Comparison of ENCODE assay signal across 9 mouse cellular contexts in genomic region chr1:72439146-72439545, GRCm38 (mm10).
DNase-seq lines count a peak whose midpoint lies in the region; ATAC-seq lines count a peak whose summit lies in the region.
"Had no signal": no experiment of that assay in that cellular context is flagged by ENCODE, and none has a peak within 500 bp of the region (broad histone marks: within the 10 kb centered on the region; RNA-seq: fewer than 3 reads in every experiment).

No protein-coding gene starts in this region.

- no peak overlapping the region for H3K4me3 ChIP-seq in forebrain, embryonic 16.5 days (replicated peaks; ENCODE audit: low read length)
- H3K4me3 ChIP-seq in midbrain, embryonic 15.5 days: no peak overlapping the region

- no peak overlapping the region for H3K9ac ChIP-seq in forebrain, embryonic 16.5 days (replicated peaks; ENCODE audit: low read depth, low read length)
- no peak overlapping the region for H3K9ac ChIP-seq in midbrain, embryonic 15.5 days

- peak; percentile 23 to 65 for DNase-seq in adrenal gland, adult (ENCODE audit: inconsistent age in 2 of 2, low spot score in 1 of 2)
- no peak for DNase-seq in adrenal gland, adult 18-20 months (ENCODE audit: low spot score in 2 of 2)
- peak; percentile 35 for DNase-seq in 3134 (ENCODE audit: extremely low read depth, insufficient read length, low spot score)
- DNase-seq in layer of hippocampus, postnatal 36 days: peak; percentile 58 to 66
- DNase-seq in urinary bladder, adult 18-20 months (ENCODE audit: low spot score in 2 of 2): no peak
- DNase-seq in lung, postnatal 14 days: no peak
- DNase-seq: midbrain, embryonic 14.5 days had no signal

- no peaks in the 10 kb centered on the region for H3K36me3 ChIP-seq in forebrain, embryonic 16.5 days (ENCODE audit: control insufficient read depth, insufficient read depth)
- no peaks in the 10 kb centered on the region for H3K36me3 ChIP-seq in midbrain, embryonic 15.5 days (replicated peaks)

- no peak overlapping the region for H3K4me2 ChIP-seq in forebrain, embryonic 16.5 days (ENCODE audit: low read length)
- no peak overlapping the region for H3K4me2 ChIP-seq in midbrain, embryonic 15.5 days

- no peaks in the 10 kb centered on the region for H3K9me3 ChIP-seq in forebrain, embryonic 16.5 days (ENCODE audit: control insufficient read depth, low read length)
- no peaks in the 10 kb centered on the region for H3K9me3 ChIP-seq in midbrain, embryonic 15.5 days

- H3K27ac ChIP-seq in forebrain, embryonic 16.5 days (ENCODE audit: low read length): no peak overlapping the region
- no peak overlapping the region for H3K27ac ChIP-seq in midbrain, embryonic 15.5 days

- ATAC-seq in forebrain, embryonic 16.5 days: peak; percentile 71
- no peak for ATAC-seq in midbrain, embryonic 15.5 days (replicated peaks)

- peaks cover 5% of the 10 kb centered on the region; the same call in 1 of the 2 replicates for H3K4me1 ChIP-seq in forebrain, embryonic 16.5 days (replicated peaks; ENCODE audit: control insufficient read depth, insufficient read depth, low read length)
- no peaks in the 10 kb centered on the region for H3K4me1 ChIP-seq in midbrain, embryonic 15.5 days

- 63% methylated on average over 8 of the region's 8 CpGs for WGBS in forebrain, embryonic 16.5 days
- WGBS in midbrain, embryonic 15.5 days: 63% methylated on average over 8 of the region's 8 CpGs

- no peaks in the 10 kb centered on the region for H3K27me3 ChIP-seq in forebrain, embryonic 16.5 days (replicated peaks; ENCODE audit: control insufficient read depth, insufficient read depth, low read length)
- H3K27me3 ChIP-seq in midbrain, embryonic 15.5 days (replicated peaks): no peaks in the 10 kb centered on the region

Comparison
In these comparisons a context has a peak if more than half of its experiments do, and no peak if none do; other contexts are left out.
1. DNase-seq: peak in adrenal gland, adult (2 of 2), 3134 (single experiment) and layer of hippocampus, postnatal 36 days (2 of 2); none in adrenal gland, adult 18-20 months (0 of 2), urinary bladder, adult 18-20 months (0 of 2) and lung, postnatal 14 days (single experiment).